Mouse (Mus musculus): ENCODE results near the gene Hsd17b6.

- TF ChIP-seq UBTF (IDR thresholded peaks at IDR 0.05; ENCODE audit: borderline replicate concordance, insufficient read depth, low read depth, low read length) (no peak), MAZ (IDR thresholded peaks at IDR 0.05; ENCODE audit: low read depth, low read length) (no peak), CTCF (IDR thresholded peaks at IDR 0.05 in 2 of 3, conservative IDR thresholded peaks at IDR 0.05 in 1 of 3; ENCODE audit: control insufficient read depth in 1 of 3, insufficient read depth in 1 of 3, low read depth in 2 of 3, low read length in 3 of 3, poor library complexity in 1 of 3, severe bottlenecking in 1 of 3) (no peak), BHLHE40 (IDR thresholded peaks at IDR 0.05; ENCODE audit: borderline replicate concordance, low read depth, low read length) (no peak), MAX (IDR thresholded peaks at IDR 0.05; ENCODE audit: low read length) (no peak), GATA1 (IDR thresholded peaks at IDR 0.05; ENCODE audit: low read depth, low read length) (no peak), ZC3H11A (IDR thresholded peaks at IDR 0.05; ENCODE audit: low read depth, low read length) (no peak), SMC3 (IDR thresholded peaks at IDR 0.05; ENCODE audit: low read depth, low read length) (no peak), E2F4 (IDR thresholded peaks at IDR 0.05; ENCODE audit: borderline replicate concordance, low read depth, low read length) (no peak)
Measured at GRCm38 (mm10) chr10:128037921-128038320, 30.5 kb upstream of the Hsd17b6 start.
